Mouse (Mus musculus) heart, postnatal 0 days (tissue): ENCODE results near the gene Rhoj.

Source experiments
- CTCF ChIP-seq: IDR thresholded peaks from 2 replicates; pipeline ENCODE4 v1.5.1; 2016; ENCODE audit warnings: antibody characterized with exemption, control low read depth, low read depth
- EP300 ChIP-seq: IDR thresholded peaks from 2 replicates; pipeline ENCODE4 v1.6.1; 2016; ENCODE audit warnings: antibody characterized with exemption, low read depth

DNA sequence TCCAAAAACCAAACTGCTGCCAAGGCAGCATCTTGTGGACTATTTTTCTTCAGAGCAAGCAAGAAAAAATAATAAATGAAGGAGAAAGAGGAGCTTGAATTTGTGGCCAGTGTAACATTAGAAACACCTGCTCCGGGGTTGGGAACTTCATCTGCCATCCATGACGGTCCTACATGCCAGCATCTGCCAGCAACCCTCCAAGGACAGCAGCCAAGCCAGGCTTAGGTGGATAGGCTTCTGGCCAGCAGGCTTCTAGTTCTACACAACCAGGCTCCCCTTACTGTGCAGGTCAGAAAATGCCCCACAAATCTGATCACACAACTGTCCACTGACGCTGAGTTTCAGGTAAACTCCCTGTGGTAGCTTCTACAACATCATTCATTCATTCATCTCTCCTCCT is 7.7 kb downstream of the Rhoj start:
- TF ChIP-seq CTCF (no peak), EP300 (no peak)
